Mouse (Mus musculus) cerebellum, adult 2 months (tissue): Measurements from ENCODE around the gene Hdhd5.

Source experiments
- CTCF ChIP-seq: fragments of 200-500 bp; IDR thresholded peaks from 2 replicates; pipeline ENCODE4 v1.5.1; 2011; ENCODE audit warnings: low read depth, mild to moderate bottlenecking, control low read depth, low read length, moderate library complexity, borderline replicate concordance; ENCODE audit not compliant: insufficient read depth
- POLR2A ChIP-seq: fragments of 200-500 bp; IDR thresholded peaks from 2 replicates; pipeline ENCODE4 v1.6.1; 2011; ENCODE audit warnings: low read length, control low read depth, borderline replicate concordance; ENCODE audit not compliant: insufficient read depth

GRCm38 (mm10) chr6:120508645-120509044 lies 22.5 kb downstream of the Hdhd5 start:
- TF ChIP-seq CTCF (no peak), POLR2A (no peak)
